Mouse (Mus musculus): ENCODE data around the gene Nphp4.
"Not testable (repeated sequence)": the region's sequence is repeated elsewhere in the genome, so short reads cannot be mapped to it uniquely, and the experiment has no call there.

Gene Nphp4

GRCm38 (mm10) chr4:152555806-152556205 lies 79.3 kb downstream of the Nphp4 start:
- not testable (repeated sequence) for DNase-seq (ENCODE audit: low spot score in 2 of 2)

GRCm38 (mm10) chr4:152558246-152558645 lies 81.7 kb downstream of the Nphp4 start:
- no peak for DNase-seq (ENCODE audit: low spot score in 2 of 2)

GRCm38 (mm10) chr4:152568006-152568405 lies 91.5 kb downstream of the Nphp4 start:
- no peak for DNase-seq (ENCODE audit: low spot score in 2 of 2)

- DNase-seq (ENCODE audit: low spot score in 2 of 2), result no peak
These were observed 92.3 kb downstream of the Nphp4 start for GRCm38 (mm10) chr4:152568662-152569395.

GRCm38 (mm10) chr4:152574266-152574665 lies 97.8 kb downstream of the Nphp4 start:
- no peak for DNase-seq (ENCODE audit: low spot score in 2 of 2)

GRCm38 (mm10) chr4:152576826-152577225 lies 100.3 kb downstream of the Nphp4 start:
- no peak for DNase-seq (ENCODE audit: low spot score in 2 of 2)

- DNase-seq (ENCODE audit: low spot score in 2 of 2), result no peak
These were observed 103.5 kb downstream of the Nphp4 start for GRCm38 (mm10) chr4:152579956-152580355.

- no peak for DNase-seq (ENCODE audit: low spot score in 2 of 2)
These were observed 105.7 kb downstream of the Nphp4 start for GRCm38 (mm10) chr4:152582206-152582605.

- no peak for DNase-seq (ENCODE audit: low spot score in 2 of 2)
These were observed 107.1 kb downstream of the Nphp4 start for GRCm38 (mm10) chr4:152583616-152584015.

GRCm38 (mm10) chr4:152585526-152585925 lies 109.0 kb downstream of the Nphp4 start:
- no peak for DNase-seq (ENCODE audit: low spot score in 2 of 2)

- DNase-seq (ENCODE audit: low spot score in 2 of 2), result no peak
These were observed 109.7 kb downstream of the Nphp4 start for GRCm38 (mm10) chr4:152586175-152586574.

- DNase-seq (ENCODE audit: low spot score in 2 of 2), result no peak
These were observed 127.8 kb downstream of the Nphp4 start for GRCm38 (mm10) chr4:152604285-152604684.

- DNase-seq (ENCODE audit: low spot score in 2 of 2), result no peak
These were observed 132.7 kb downstream of the Nphp4 start for GRCm38 (mm10) chr4:152609196-152609595.

- DNase-seq (ENCODE audit: low spot score in 2 of 2), result no peak
These were observed 133.5 kb downstream of the Nphp4 start for GRCm38 (mm10) chr4:152610026-152610425.
